Mouse (Mus musculus) CH12.LX (cell line): ENCODE measurements around the gene Insig2. TPM values are rescaled to one million over a fixed set of nuclear protein-coding genes. Genes with fewer than 3 reads are reported as not detected.

Experiments used
- DNase-seq: peaks from one replicate; pipeline ENCODE4 v3.0.0-alpha.2; 2013; ENCODE audit errors: extremely low read depth
- H3K27ac ChIP-seq: 2 replicates; pipeline ENCODE4 v1.5.1; 2012; ENCODE audit warnings: low read depth, mild to moderate bottlenecking, control low read depth, moderate library complexity; ENCODE audit not compliant: insufficient read depth
- H3K27me3 ChIP-seq: replicated peaks from 2 replicates; pipeline ENCODE3; 2012; ENCODE audit warnings: inconsistent platforms
- H3K36me3 ChIP-seq, 2 experiments: replicated peaks in 1 of 2; 2 replicates each; pipeline versions ENCODE3 to v1.6.1; 2012; ENCODE audit warnings: inconsistent platforms in 1 of 2, low read length in 1 of 2, mild to moderate bottlenecking in 1 of 2, mixed read lengths in 1 of 2, moderate library complexity in 1 of 2; ENCODE audit not compliant: control insufficient read depth in 1 of 2, insufficient read depth in 1 of 2
- H3K4me1 ChIP-seq, 2 experiments: 2 replicates each; pipeline ENCODE4 v1.6.1; 2012; ENCODE audit warnings: inconsistent platforms in 1 of 2, moderate library complexity in 1 of 2; ENCODE audit not compliant: insufficient read depth in 2 of 2, control insufficient read depth in 1 of 2
- H3K4me2 ChIP-seq: 2 replicates; pipeline ENCODE4 v1.6.1; 2012; ENCODE audit warnings: low read depth, mild to moderate bottlenecking, control low read depth; ENCODE audit not compliant: poor library complexity, insufficient read depth, severe bottlenecking
- H3K4me3 ChIP-seq, 3 experiments: fragments of 150-350 bp in 1 of 3; sonication (generic) in 1 of 3; replicated peaks in 1 of 3; 2 replicates each; pipeline versions ENCODE3 to v1.5.1; 2011 to 2012; ENCODE audit warnings: low read depth in 2 of 3, low read length in 2 of 3, mild to moderate bottlenecking in 2 of 3, moderate library complexity in 2 of 3, control low read depth in 1 of 3, improper control_type of control experiment in 1 of 3, inconsistent platforms in 1 of 3, mixed read lengths in 1 of 3; ENCODE audit not compliant: poor library complexity in 1 of 3
- H3K79me2 ChIP-seq: replicated peaks from 2 replicates; pipeline ENCODE4 v1.6.1; 2012; ENCODE audit warnings: mild to moderate bottlenecking, moderate library complexity; ENCODE audit not compliant: control insufficient read depth, poor library complexity, insufficient read depth, severe bottlenecking; ENCODE audit errors: extremely low read depth
- H3K9ac ChIP-seq: 2 replicates; pipeline ENCODE4 v1.6.1; 2012; ENCODE audit warnings: low read depth, mild to moderate bottlenecking, control low read depth, moderate library complexity; ENCODE audit not compliant: insufficient read depth
- H3K9me3 ChIP-seq: replicated peaks from 2 replicates; pipeline ENCODE3; 2012; ENCODE audit warnings: low read length, inconsistent platforms, mixed read lengths
- BHLHE40 ChIP-seq: IDR thresholded peaks from 2 replicates; pipeline ENCODE4 v1.6.1; 2011; ENCODE audit warnings: mild to moderate bottlenecking, low read depth, low read length, improper control_type of control experiment
- CHD1 ChIP-seq: IDR thresholded peaks from 2 replicates; pipeline ENCODE4 v1.6.1; 2012; ENCODE audit warnings: low read depth, low read length, improper control_type of control experiment, inconsistent platforms
- CHD2 ChIP-seq: IDR thresholded peaks from 2 replicates; pipeline ENCODE4 v1.6.1; 2011; ENCODE audit warnings: low read length, improper control_type of control experiment
- CTCF ChIP-seq, 2 experiments: IDR thresholded peaks in 1 of 2; conservative IDR thresholded peaks in 1 of 2; 2 replicates each; pipeline ENCODE4 v1.5.1; 2011 to 2012; ENCODE audit warnings: low read depth in 2 of 2, low read length in 2 of 2, improper control_type of control experiment in 1 of 2, inconsistent platforms in 1 of 2, mild to moderate bottlenecking in 1 of 2, moderate library complexity in 1 of 2
- E2F4 ChIP-seq: IDR thresholded peaks from 2 replicates; pipeline ENCODE4 v1.6.1; 2011; ENCODE audit warnings: low read depth, low read length, improper control_type of control experiment; ENCODE audit not compliant: insufficient replicate concordance
- ELF1 ChIP-seq: IDR thresholded peaks from 2 replicates; pipeline ENCODE4 v1.6.1; 2014; ENCODE audit warnings: low read depth, mild to moderate bottlenecking, inconsistent platforms, low read length, improper control_type of control experiment
- EP300 ChIP-seq: IDR thresholded peaks from 2 replicates; pipeline ENCODE4 v1.6.1; 2011; ENCODE audit warnings: low read length, improper control_type of control experiment
- ETS1 ChIP-seq: conservative IDR thresholded peaks from 2 replicates; pipeline ENCODE4 v1.6.1; 2012; ENCODE audit warnings: low read depth, mild to moderate bottlenecking, inconsistent platforms, low read length, improper control_type of control experiment, moderate library complexity
- GABPA ChIP-seq: IDR thresholded peaks from 2 replicates; pipeline ENCODE4 v1.6.1; 2012; ENCODE audit warnings: low read depth, low read length, improper control_type of control experiment, inconsistent platforms; ENCODE audit not compliant: insufficient replicate concordance
- HCFC1 ChIP-seq: IDR thresholded peaks from 2 replicates; pipeline ENCODE4 v1.6.1; 2012; ENCODE audit warnings: low read depth, mild to moderate bottlenecking, inconsistent platforms, low read length, improper control_type of control experiment
- IRF4 ChIP-seq: IDR thresholded peaks from 2 replicates; pipeline ENCODE4 v1.6.1; 2014; ENCODE audit warnings: low read depth, mild to moderate bottlenecking, inconsistent platforms, low read length, improper control_type of control experiment
- JUN ChIP-seq: IDR thresholded peaks from 2 replicates; pipeline ENCODE4 v1.6.1; 2011; ENCODE audit warnings: low read depth, mild to moderate bottlenecking, low read length, improper control_type of control experiment, moderate library complexity; ENCODE audit not compliant: insufficient read depth
- JUND ChIP-seq: conservative IDR thresholded peaks from 2 replicates; pipeline ENCODE4 v1.6.1; 2011; ENCODE audit warnings: low read depth, low read length, improper control_type of control experiment
- KAT2A ChIP-seq: IDR thresholded peaks from 2 replicates; pipeline ENCODE4 v1.6.1; 2012; ENCODE audit warnings: low read length, improper control_type of control experiment, inconsistent platforms; ENCODE audit not compliant: insufficient replicate concordance
- MAFK ChIP-seq: IDR thresholded peaks from 2 replicates; pipeline ENCODE4 v1.6.1; 2011; ENCODE audit warnings: low read length, improper control_type of control experiment; ENCODE audit not compliant: insufficient replicate concordance
- MAX ChIP-seq: IDR thresholded peaks from 2 replicates; pipeline ENCODE4 v1.6.1; 2011; ENCODE audit warnings: low read length, improper control_type of control experiment
- MAZ ChIP-seq: IDR thresholded peaks from 2 replicates; pipeline ENCODE4 v1.6.1; 2012; ENCODE audit warnings: low read depth, mild to moderate bottlenecking, inconsistent platforms, low read length, improper control_type of control experiment, moderate library complexity
- MEF2A ChIP-seq: IDR thresholded peaks from 2 replicates; pipeline ENCODE4 v1.6.1; 2014; ENCODE audit warnings: low read depth, mild to moderate bottlenecking, inconsistent platforms, low read length, improper control_type of control experiment, borderline replicate concordance
- MXI1 ChIP-seq: IDR thresholded peaks from 2 replicates; pipeline ENCODE4 v1.6.1; 2011; ENCODE audit warnings: mild to moderate bottlenecking, low read depth, low read length, improper control_type of control experiment
- MYC ChIP-seq: IDR thresholded peaks from 2 replicates; pipeline ENCODE4 v1.6.1; 2011; ENCODE audit warnings: low read depth, mild to moderate bottlenecking, improper control_type of control experiment, low read length
- NELFE ChIP-seq: IDR thresholded peaks from 2 replicates; pipeline ENCODE4 v1.6.1; 2011; ENCODE audit warnings: low read depth, low read length, improper control_type of control experiment
- NRF1 ChIP-seq: IDR thresholded peaks from 2 replicates; pipeline ENCODE4 v1.6.1; 2014; ENCODE audit warnings: low read depth, mild to moderate bottlenecking, inconsistent platforms, low read length, improper control_type of control experiment, moderate library complexity
- PAX5 ChIP-seq: IDR thresholded peaks from 2 replicates; pipeline ENCODE4 v1.6.1; 2012; ENCODE audit warnings: low read length, inconsistent platforms, mixed read lengths
- POLR2A ChIP-seq: IDR thresholded peaks from 2 replicates; pipeline ENCODE4 v1.6.1; 2011; ENCODE audit warnings: low read depth, mild to moderate bottlenecking, improper control_type of control experiment, low read length
- POLR2AphosphoS2 ChIP-seq: IDR thresholded peaks from 2 replicates; pipeline ENCODE4 v1.6.1; 2011; ENCODE audit warnings: low read depth, low read length, improper control_type of control experiment
- RAD21 ChIP-seq: IDR thresholded peaks from 2 replicates; pipeline ENCODE4 v1.6.1; 2011; ENCODE audit warnings: low read depth, mild to moderate bottlenecking, low read length, improper control_type of control experiment, moderate library complexity
- RCOR1 ChIP-seq: conservative IDR thresholded peaks from 2 replicates; pipeline ENCODE4 v1.6.1; 2012; ENCODE audit warnings: low read depth, mild to moderate bottlenecking, inconsistent platforms, low read length, improper control_type of control experiment
- SIN3A ChIP-seq: IDR thresholded peaks from 2 replicates; pipeline ENCODE4 v1.6.1; 2012; ENCODE audit warnings: low read length, improper control_type of control experiment, inconsistent platforms
- SMC3 ChIP-seq: IDR thresholded peaks from 2 replicates; pipeline ENCODE4 v1.6.1; 2011; ENCODE audit warnings: low read depth, low read length, improper control_type of control experiment
- TBP ChIP-seq: conservative IDR thresholded peaks from 2 replicates; pipeline ENCODE4 v1.6.1; 2011; ENCODE audit warnings: low read depth, low read length, improper control_type of control experiment
- TCF12 ChIP-seq: IDR thresholded peaks from 2 replicates; pipeline ENCODE4 v1.6.1; 2014; ENCODE audit warnings: low read depth, mild to moderate bottlenecking, inconsistent platforms, low read length, improper control_type of control experiment
- UBTF ChIP-seq: IDR thresholded peaks from 2 replicates; pipeline ENCODE4 v1.6.1; 2012; ENCODE audit warnings: low read depth, mild to moderate bottlenecking, inconsistent platforms, low read length, improper control_type of control experiment, moderate library complexity
- USF1 ChIP-seq: IDR thresholded peaks from 2 replicates; pipeline ENCODE4 v1.6.1; 2014; ENCODE audit warnings: low read depth, mild to moderate bottlenecking, inconsistent platforms, low read length, improper control_type of control experiment
- USF2 ChIP-seq: conservative IDR thresholded peaks from 2 replicates; pipeline ENCODE4 v1.6.1; 2011; ENCODE audit warnings: low read depth, low read length, improper control_type of control experiment
- ZC3H11A ChIP-seq: IDR thresholded peaks from 2 replicates; pipeline ENCODE4 v1.6.1; 2012; ENCODE audit warnings: low read depth, mild to moderate bottlenecking, inconsistent platforms, low read length, improper control_type of control experiment
- ZKSCAN1 ChIP-seq: IDR thresholded peaks from 2 replicates; pipeline ENCODE4 v1.6.1; 2012; ENCODE audit warnings: low read depth, inconsistent platforms, low read length, improper control_type of control experiment, borderline replicate concordance
- ZMIZ1 ChIP-seq: IDR thresholded peaks from 2 replicates; pipeline ENCODE4 v1.6.1; 2012; ENCODE audit warnings: low read depth, mild to moderate bottlenecking, inconsistent platforms, low read length, improper control_type of control experiment
- ZNF384 ChIP-seq: IDR thresholded peaks from 2 replicates; pipeline ENCODE4 v1.6.1; 2012; ENCODE audit warnings: low read depth, low read length, improper control_type of control experiment, inconsistent platforms
- dilution Hi-C: fragments of 300-500 bp; cut with MboI; formaldehyde crosslinking; loops from 2 replicates; pipeline ENCODE4 v1.14.3; 2020; ENCODE audit warnings: low sequenced_read_pairs; ENCODE audit not compliant: extremely low pct_unique_long_range_greater_than_20kb, extremely low pct_ligation_motif_present
- in situ Hi-C: fragments of 300-500 bp; cut with MboI; formaldehyde crosslinking; loops from 3 replicates; pipeline ENCODE4 v1.14.3; 2019; ENCODE audit warnings: low sequenced_read_pairs, low pct_ligation_motif_present, low pct_unique_long_range_greater_than_20kb, mixed read lengths
- polyA plus RNA-seq: library from polyadenylated mRNA; unstranded; fragments of >175 nt; gene quantifications from 2 replicates; pipeline ENCODE4 v1.2.1, GENCODE M21; 2012; ENCODE audit warnings: low read depth; ENCODE audit not compliant: insufficient read length
- total RNA-seq, 2 experiments: library from RNA; depleted of rRNA; stranded (reverse); fragments of 300-350 nt in 1 of 2; fragments of >200 nt in 1 of 2; gene quantifications; 2 replicates each; pipeline ENCODE4 v1.2.3; 2012 to 2014

Gene Insig2
- total and polyA plus RNA-seq, 3 experiments: 20.1 to 37.7 (median 21.2) TPM

DNA sequence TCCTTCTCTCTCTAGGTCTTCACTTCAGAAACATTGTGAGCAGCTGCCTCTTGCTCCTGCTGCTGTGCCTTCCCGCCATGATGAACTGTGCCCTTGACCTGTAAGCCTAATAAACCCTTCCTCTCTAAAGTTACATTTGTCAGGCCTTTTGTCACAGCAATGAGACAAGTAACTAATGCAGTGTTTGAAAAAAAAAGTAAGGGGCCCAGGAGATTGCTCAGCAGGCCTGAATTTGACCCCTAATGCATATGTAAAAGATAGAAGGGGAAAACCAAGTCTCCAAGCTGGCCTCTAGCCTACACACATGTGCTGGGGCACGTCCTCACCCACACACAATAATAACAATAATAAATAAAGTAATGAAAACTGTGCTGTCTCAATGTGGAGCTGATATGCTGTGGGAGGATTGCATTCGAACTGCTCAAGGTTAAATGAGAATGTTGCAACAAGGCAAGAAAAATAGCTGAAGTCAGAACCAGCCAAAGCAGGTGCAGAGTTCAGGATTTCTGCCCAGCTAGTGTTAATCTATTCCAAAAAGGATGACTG, 56.4 kb downstream of the Insig2 start:
- Histone ChIP-seq H3K9ac (no peak overlapping the region), H3K36me3 (no peaks in the 10 kb centered on the region), H3K4me3 (no peak overlapping the region), H3K79me2 (no peaks in the 10 kb centered on the region), H3K27me3 (no peaks in the 10 kb centered on the region), H3K4me1 (peaks cover 30 to 61% of the 10 kb centered on the region in 2 experiments), H3K9me3 (no peaks in the 10 kb centered on the region), H3K27ac (peak overlapping the region; percentile 89), H3K4me2 (no peak overlapping the region)
- peak; percentile 50 for DNase-seq
- dilution Hi-C loops: no loop called here
- TF ChIP-seq CHD1 (no peak), MAZ (no peak), CHD2 (0 out of 2 replicates have a peak, but pooled peaks have one; percentile 9), JUND (0 out of 2 replicates have a peak, but pooled peaks have one; percentile 18), POLR2A (no peak), EP300 (peak; percentile 61), HCFC1 (no peak), GABPA (no peak), ZC3H11A (no peak), ELF1 (no peak), PAX5 (no peak), SIN3A (no peak), MYC (peak; percentile 84), NELFE (no peak), JUN (no peak), KAT2A (no peak), IRF4 (no peak), RCOR1 (0 out of 2 replicates have a peak, but pooled peaks have one; percentile 58), ZKSCAN1 (no peak), UBTF (no peak), CTCF (conservative IDR thresholded peaks at IDR 0.05 in 1 of 2, IDR thresholded peaks at IDR 0.05 in 1 of 2; ENCODE audit: low read depth in 2 of 2, low read length in 2 of 2) (no peak), NRF1 (no peak), SMC3 (no peak), E2F4 (0 out of 2 replicates have a peak, but pooled peaks have one; percentile 61), USF1 (no peak), MEF2A (peak; percentile 66), ZNF384 (peak; percentile 96), ZMIZ1 (no peak), MXI1 (no peak), MAFK (no peak), MAX (peak; percentile 79), BHLHE40 (peak; percentile 87), RAD21 (no peak), USF2 (no peak), TBP (0 out of 2 replicates have a peak, but pooled peaks have one; percentile 42), POLR2AphosphoS2 (no peak), TCF12 (peak; percentile 52; the same call in 1 of the 2 replicates), ETS1 (peak; percentile 60)
- in situ Hi-C loops: no loop called here
